Mouse (Mus musculus): Measurements from ENCODE around the gene Ptpn9. TPM values are rescaled to one million over a fixed set of nuclear protein-coding genes. Genes with fewer than 3 reads are reported as not detected.
"Not testable (repeated sequence)": the region's sequence is repeated elsewhere in the genome, so short reads cannot be mapped to it uniquely, and the experiment has no call there.

The Ptpn9 gene
- total and polyA plus RNA-seq, 2 experiments: 6.5 to 12.4 TPM

- no peaks in the 10 kb centered on the region for H3K27me3 ChIP-seq (ENCODE audit: control insufficient read depth, insufficient read depth, low read length)
- H3K4me1 ChIP-seq (ENCODE audit: control insufficient read depth, insufficient read depth, low read length): no peaks in the 10 kb centered on the region
- no peak for DNase-seq (ENCODE audit: extremely low read depth, low read depth, low spot score)
- H3K27ac ChIP-seq (replicated peaks; ENCODE audit: insufficient read depth, low read depth, low read length): no peak overlapping the region
- no peak for TF ChIP-seq CTCF (IDR thresholded peaks at IDR 0.05; ENCODE audit: low read depth, low read length)
- no peak for TF ChIP-seq POLR2A (IDR thresholded peaks at IDR 0.05; ENCODE audit: extremely low read depth, insufficient read depth, low read length)
- H3K79me2 ChIP-seq (ENCODE audit: control insufficient read depth, insufficient read depth, low read length): no peaks in the 10 kb centered on the region
- 78% methylated on average over 3 of the region's 3 CpGs for WGBS
- peaks cover 11% of the 10 kb centered on the region for H3K36me3 ChIP-seq (ENCODE audit: control insufficient read depth, insufficient read depth, low read length)
- H3K4me3 ChIP-seq (ENCODE audit: insufficient read depth, low read depth, low read length): no peak overlapping the region
- H3K9ac ChIP-seq (ENCODE audit: low read depth, low read length): no peak overlapping the region
These were observed 19.5 kb upstream of the Ptpn9 start for GRCm38 (mm10) chr9:56975199-56975598.

GRCm38 (mm10) chr9:56980186-56980585, 14.5 kb upstream of the Ptpn9 start:
- peaks cover 5% of the 10 kb centered on the region for H3K36me3 ChIP-seq (ENCODE audit: control insufficient read depth, insufficient read depth, low read length)
- no peak for DNase-seq (ENCODE audit: extremely low read depth, low read depth, low spot score)
- H3K27me3 ChIP-seq (ENCODE audit: control insufficient read depth, insufficient read depth, low read length): no peaks in the 10 kb centered on the region
- WGBS: 97% methylated on average over 6 of the region's 6 CpGs
- no peak overlapping the region for H3K27ac ChIP-seq (replicated peaks; ENCODE audit: insufficient read depth, low read depth, low read length)
- no peak for TF ChIP-seq POLR2A (IDR thresholded peaks at IDR 0.05; ENCODE audit: extremely low read depth, insufficient read depth, low read length)
- no peak overlapping the region for H3K9ac ChIP-seq (ENCODE audit: low read depth, low read length)
- H3K79me2 ChIP-seq (ENCODE audit: control insufficient read depth, insufficient read depth, low read length): no peaks in the 10 kb centered on the region
- H3K4me3 ChIP-seq (ENCODE audit: insufficient read depth, low read depth, low read length): no peak overlapping the region
- H3K4me1 ChIP-seq (ENCODE audit: control insufficient read depth, insufficient read depth, low read length): no peaks in the 10 kb centered on the region

GRCm38 (mm10) chr9:56981502-56981901, 13.2 kb upstream of the Ptpn9 start:
- no peaks in the 10 kb centered on the region for H3K27me3 ChIP-seq (ENCODE audit: control insufficient read depth, insufficient read depth, low read length)
- 73% methylated on average over 1 of the region's 1 CpGs for WGBS
- TF ChIP-seq POLR2A (IDR thresholded peaks at IDR 0.05; ENCODE audit: extremely low read depth, insufficient read depth, low read length) (no peak), CTCF (IDR thresholded peaks at IDR 0.05; ENCODE audit: low read depth, low read length) (no peak)
- peaks cover 5% of the 10 kb centered on the region for H3K36me3 ChIP-seq (ENCODE audit: control insufficient read depth, insufficient read depth, low read length)
- no peaks in the 10 kb centered on the region for H3K4me1 ChIP-seq (ENCODE audit: control insufficient read depth, insufficient read depth, low read length)
- DNase-seq (ENCODE audit: extremely low read depth, low read depth, low spot score): no peak
- H3K4me3 ChIP-seq (ENCODE audit: insufficient read depth, low read depth, low read length): no peak overlapping the region
- H3K79me2 ChIP-seq (ENCODE audit: control insufficient read depth, insufficient read depth, low read length): no peaks in the 10 kb centered on the region
- no peak overlapping the region for H3K9ac ChIP-seq (ENCODE audit: low read depth, low read length)
- no peak overlapping the region for H3K27ac ChIP-seq (replicated peaks; ENCODE audit: insufficient read depth, low read depth, low read length)

- H3K4me3 ChIP-seq (ENCODE audit: insufficient read depth, low read depth, low read length): peak overlapping the region; percentile 75
- H3K9ac ChIP-seq (ENCODE audit: low read depth, low read length): peak overlapping the region; percentile 82
- under 1% methylated on average over 80 of the region's 80 CpGs for WGBS
- H3K27me3 ChIP-seq (ENCODE audit: control insufficient read depth, insufficient read depth, low read length): no peaks in the 10 kb centered on the region
- peaks cover 4% of the 10 kb centered on the region; the same call in 1 of the 2 replicates for H3K79me2 ChIP-seq (ENCODE audit: control insufficient read depth, insufficient read depth, low read length)
- peak; percentile 48 for DNase-seq (ENCODE audit: extremely low read depth, low read depth, low spot score)
- H3K36me3 ChIP-seq (ENCODE audit: control insufficient read depth, insufficient read depth, low read length): no peaks in the 10 kb centered on the region
- TF ChIP-seq POLR2A (IDR thresholded peaks at IDR 0.05; ENCODE audit: extremely low read depth, insufficient read depth, low read length) (0 out of 2 replicates have a peak, but pooled peaks have one; percentile 28), CTCF (IDR thresholded peaks at IDR 0.05; ENCODE audit: low read depth, low read length) (no peak)
- H3K27ac ChIP-seq (replicated peaks; ENCODE audit: insufficient read depth, low read depth, low read length): peak overlapping the region; percentile 95
- peaks cover 8% of the 10 kb centered on the region for H3K4me1 ChIP-seq (ENCODE audit: control insufficient read depth, insufficient read depth, low read length)
These were observed 690 bp downstream of the Ptpn9 start for GRCm38 (mm10) chr9:56995198-56996027.

GRCm38 (mm10) chr9:56996028-56996346, 1.3 kb downstream of the Ptpn9 start:
- H3K27ac ChIP-seq (replicated peaks; ENCODE audit: insufficient read depth, low read depth, low read length): peak overlapping the region; percentile 95
- H3K4me1 ChIP-seq (ENCODE audit: control insufficient read depth, insufficient read depth, low read length): peaks cover 8% of the 10 kb centered on the region
- H3K4me3 ChIP-seq (ENCODE audit: insufficient read depth, low read depth, low read length): peak overlapping the region; percentile 75
- no peaks in the 10 kb centered on the region for H3K27me3 ChIP-seq (ENCODE audit: control insufficient read depth, insufficient read depth, low read length)
- peak; percentile 50 for DNase-seq (ENCODE audit: extremely low read depth, low read depth, low spot score)
- WGBS: 1% methylated on average over 5 of the region's 5 CpGs
- H3K36me3 ChIP-seq (ENCODE audit: control insufficient read depth, insufficient read depth, low read length): no peaks in the 10 kb centered on the region
- peak overlapping the region; percentile 82 for H3K9ac ChIP-seq (ENCODE audit: low read depth, low read length)
- peaks cover 4% of the 10 kb centered on the region; the same call in 1 of the 2 replicates for H3K79me2 ChIP-seq (ENCODE audit: control insufficient read depth, insufficient read depth, low read length)
- TF ChIP-seq CTCF (IDR thresholded peaks at IDR 0.05; ENCODE audit: low read depth, low read length): no peak
- TF ChIP-seq POLR2A (IDR thresholded peaks at IDR 0.05; ENCODE audit: extremely low read depth, insufficient read depth, low read length): no peak

GRCm38 (mm10) chr9:56997206-56997605, 2.5 kb downstream of the Ptpn9 start:
- WGBS: 76% methylated on average over 1 of the region's 1 CpGs
- H3K9ac ChIP-seq (ENCODE audit: low read depth, low read length); H3K4me1 ChIP-seq (ENCODE audit: control insufficient read depth, insufficient read depth, low read length); H3K79me2 ChIP-seq (ENCODE audit: control insufficient read depth, insufficient read depth, low read length); H3K27me3 ChIP-seq (ENCODE audit: control insufficient read depth, insufficient read depth, low read length); H3K36me3 ChIP-seq (ENCODE audit: control insufficient read depth, insufficient read depth, low read length); H3K4me3 ChIP-seq (ENCODE audit: insufficient read depth, low read depth, low read length); H3K27ac ChIP-seq (replicated peaks; ENCODE audit: insufficient read depth, low read depth, low read length): not testable (repeated sequence)
- peak; percentile 76 for DNase-seq (ENCODE audit: extremely low read depth, low read depth, low spot score)

All from liver, adult 2 months (tissue).